Mouse (Mus musculus) adrenal gland, postnatal 0 days (tissue): ENCODE measurements around the gene Gm21173. TPM values are rescaled to one million over a fixed set of nuclear protein-coding genes. Genes with fewer than 3 reads are reported as not detected.

ENCODE experiments used
- polyA plus RNA-seq: library from polyadenylated mRNA; unstranded; fragments of >200 nt; fragmentation: Nextera tagmentation; extraction: Ambion mirVana; gene quantifications from 2 replicates; pipeline ENCODE4 v1.2.1, GENCODE M21; 2015

Gene Gm21173
- polyA plus RNA-seq, result not detected in 2 replicates

GRCm38 (mm10) chrY:76761300-76761699 lies at the start of gene Gm21173:
Gene Gm21173, plus strand, starts transcription at chrY:76761600.

